Mouse (Mus musculus): ENCODE results near the gene Iqschfp. TPM values are rescaled to one million over a fixed set of nuclear protein-coding genes. Genes with fewer than 3 reads are reported as not detected.

Iqschfp gene
- total RNA-seq, 2 experiments from 2014 or later = not detected

DNA sequence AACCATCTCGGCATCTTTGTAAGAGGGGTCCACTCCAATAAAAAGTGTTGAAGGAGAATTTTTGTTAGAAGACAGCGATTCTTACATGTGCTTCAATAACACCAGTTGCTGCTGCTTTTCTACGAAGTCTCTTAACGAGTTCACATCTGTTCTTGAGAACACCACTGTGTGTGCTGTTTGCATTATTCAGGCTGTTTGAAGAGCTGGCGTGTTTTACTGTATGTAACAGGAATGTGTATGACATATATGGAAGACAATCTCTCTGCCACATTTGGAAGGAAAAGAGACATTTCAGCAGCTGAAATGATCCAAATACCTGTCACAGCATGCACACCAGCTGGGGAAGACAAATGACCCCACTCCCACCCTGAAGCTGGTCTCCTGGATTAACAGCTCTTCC is 578.6 kb downstream of the Iqschfp start:
- no peak for ATAC-seq (replicated peaks; ENCODE audit: low FRiP score, poor library complexity, severe bottlenecking)

DNA sequence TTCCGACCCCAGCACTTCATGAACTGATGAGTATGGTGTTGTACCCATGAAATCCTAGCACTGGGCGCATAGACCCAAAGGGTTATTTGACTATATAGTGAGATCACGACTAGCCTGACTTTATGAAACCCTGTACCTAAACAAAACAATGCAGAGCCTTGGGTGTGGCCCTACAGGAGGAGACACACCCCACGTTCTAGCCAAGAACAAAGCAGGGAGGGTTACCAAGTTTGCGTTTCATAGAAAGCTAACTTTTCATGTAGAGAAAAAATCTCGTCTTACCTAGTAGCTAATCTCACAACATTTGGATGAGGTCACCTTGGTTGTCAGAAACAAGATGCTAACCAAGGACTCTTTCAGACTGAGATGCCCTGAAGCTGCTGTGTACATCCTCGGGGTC is 584.3 kb downstream of the Iqschfp start:
- ATAC-seq (replicated peaks; ENCODE audit: low FRiP score, poor library complexity, severe bottlenecking) = no peak

- no peak for ATAC-seq (replicated peaks; ENCODE audit: low FRiP score, poor library complexity, severe bottlenecking)
Measured at GRCm38 (mm10) chr3:68477478-68477877, 585.4 kb downstream of the Iqschfp start.

DNA sequence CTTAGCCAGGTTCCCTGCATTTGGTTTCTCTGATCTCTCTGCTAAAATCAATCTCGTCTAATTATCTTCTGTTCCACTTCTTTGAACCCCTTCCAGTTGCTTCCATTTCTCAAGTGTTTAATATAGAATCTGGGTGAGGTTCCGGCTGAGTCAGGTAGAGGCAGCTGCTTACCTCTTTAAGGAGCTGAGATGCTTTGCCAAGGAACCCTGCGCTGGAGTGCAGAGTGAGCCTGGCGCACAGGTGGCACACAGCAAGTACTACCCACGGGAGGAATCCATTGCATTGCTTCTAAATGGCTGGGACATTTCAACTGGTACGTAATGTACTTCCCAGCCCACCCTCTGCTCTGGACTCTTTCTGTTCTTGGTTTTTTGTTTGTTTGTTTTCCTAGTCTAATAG is 587.2 kb downstream of the Iqschfp start:
- ATAC-seq (replicated peaks; ENCODE audit: low FRiP score, poor library complexity, severe bottlenecking) = no peak

DNA sequence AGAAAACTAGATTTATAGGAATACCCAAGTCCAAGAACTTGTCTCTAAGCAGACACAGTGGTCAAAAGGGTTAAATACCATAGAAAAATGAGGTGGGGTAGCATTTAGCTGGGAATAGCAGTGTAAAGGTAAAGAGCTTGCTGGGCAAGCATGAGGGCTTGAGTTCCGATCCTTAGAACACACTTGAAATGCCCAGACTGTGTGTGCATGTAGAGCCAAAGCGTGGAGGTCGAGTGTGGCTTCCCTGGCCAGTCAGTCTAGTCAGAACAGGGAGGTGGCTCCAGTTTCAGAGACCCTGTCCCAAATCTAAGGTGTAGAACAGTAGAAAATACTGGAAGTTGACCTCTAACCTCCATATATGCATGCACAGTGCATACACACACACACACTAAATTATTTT is 591.5 kb downstream of the Iqschfp start:
- no peak for ATAC-seq (replicated peaks; ENCODE audit: low FRiP score, poor library complexity, severe bottlenecking)

DNA sequence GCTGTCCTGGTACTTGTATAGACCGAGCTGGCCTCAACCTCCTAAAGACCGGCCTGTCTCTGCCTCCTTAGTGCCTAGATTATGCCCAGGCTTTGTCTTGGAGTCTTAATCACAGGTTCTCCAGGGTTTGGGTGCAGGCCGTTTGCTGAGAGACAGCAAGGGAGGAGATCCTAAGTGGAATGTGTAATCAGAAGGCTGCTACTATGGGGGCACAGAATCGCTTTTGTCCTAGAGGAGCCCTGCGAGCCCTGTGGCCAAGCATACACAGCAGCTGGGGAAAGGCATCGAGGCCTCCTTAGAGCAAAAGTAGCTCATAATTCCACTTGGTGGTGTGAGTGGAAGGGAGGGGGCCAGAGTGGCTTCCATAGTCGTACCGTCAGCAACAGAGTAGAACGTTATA is 592.0 kb downstream of the Iqschfp start:
- ATAC-seq (replicated peaks; ENCODE audit: low FRiP score, poor library complexity, severe bottlenecking) = no peak

GRCm38 (mm10) chr3:68484561-68484960 is 592.5 kb downstream of the Iqschfp start:
- no peak for ATAC-seq (replicated peaks; ENCODE audit: low FRiP score, poor library complexity, severe bottlenecking)

DNA sequence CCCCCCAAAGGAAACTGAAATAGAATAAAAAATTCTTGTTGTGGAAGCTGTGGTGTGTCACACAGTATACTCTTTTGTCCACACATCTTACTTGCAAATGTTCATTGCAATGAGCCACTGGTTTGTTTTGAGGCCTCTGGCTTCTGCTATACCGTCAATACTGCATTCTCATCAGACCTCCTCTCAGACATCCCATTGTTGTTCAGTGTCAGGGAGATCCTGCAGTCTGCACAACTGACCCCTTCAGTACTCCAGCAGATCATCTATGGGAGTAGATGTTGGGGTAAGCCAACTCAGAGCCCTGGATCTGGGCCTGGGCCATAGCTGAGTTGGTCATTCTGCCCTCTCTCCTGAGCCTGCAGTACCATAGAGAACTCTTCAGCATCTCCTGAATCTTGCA is 595.6 kb downstream of the Iqschfp start:
- ATAC-seq (replicated peaks; ENCODE audit: low FRiP score, poor library complexity, severe bottlenecking) = no peak

- no peak for ATAC-seq (replicated peaks; ENCODE audit: low FRiP score, poor library complexity, severe bottlenecking)
Measured at GRCm38 (mm10) chr3:68488316-68488715, 596.3 kb downstream of the Iqschfp start.

DNA sequence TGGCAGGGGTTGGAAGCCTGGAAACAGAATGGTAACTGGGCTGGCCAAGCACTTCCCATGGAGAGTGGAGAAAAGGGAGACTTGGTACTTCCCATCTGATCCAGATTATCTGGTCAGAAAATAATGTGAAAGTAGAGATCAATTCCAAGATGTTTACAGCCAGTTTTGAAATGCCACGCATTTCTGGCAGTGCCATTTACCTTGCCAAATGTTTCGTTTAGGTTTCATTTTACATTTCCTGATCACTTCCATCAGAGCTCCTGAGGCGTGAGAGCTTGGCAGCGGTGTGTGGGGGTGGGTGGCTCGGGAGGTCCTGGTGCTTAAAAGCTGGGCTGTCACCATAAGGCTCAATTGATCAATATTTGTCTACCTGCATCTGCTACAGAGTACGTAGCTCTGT is 599.5 kb downstream of the Iqschfp start:
- ATAC-seq (replicated peaks; ENCODE audit: low FRiP score, poor library complexity, severe bottlenecking) = no peak

- ATAC-seq (replicated peaks; ENCODE audit: low FRiP score, poor library complexity, severe bottlenecking) = no peak
Measured at GRCm38 (mm10) chr3:68492066-68492465, 600.0 kb downstream of the Iqschfp start.

DNA sequence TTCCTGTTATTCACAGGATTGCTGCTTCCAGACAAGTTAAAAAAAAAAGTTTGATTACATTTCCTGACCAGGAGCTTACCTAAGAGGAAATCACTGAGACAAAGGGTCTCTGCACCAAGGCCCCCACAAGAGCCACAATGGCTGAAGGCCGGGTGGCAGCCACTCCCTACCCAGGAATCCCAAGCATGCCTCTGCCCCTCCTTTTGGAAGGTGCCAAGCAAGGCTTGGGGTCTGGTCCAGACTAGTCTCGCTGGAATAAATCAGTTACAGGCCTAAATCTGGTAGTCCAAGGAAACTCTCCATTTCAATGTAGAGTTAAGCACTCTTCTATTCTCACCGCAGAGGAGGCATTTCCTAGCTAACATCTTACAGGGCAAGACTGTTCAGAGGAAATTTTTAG is 600.5 kb downstream of the Iqschfp start:
- no peak for ATAC-seq (replicated peaks; ENCODE audit: low FRiP score, poor library complexity, severe bottlenecking)

DNA sequence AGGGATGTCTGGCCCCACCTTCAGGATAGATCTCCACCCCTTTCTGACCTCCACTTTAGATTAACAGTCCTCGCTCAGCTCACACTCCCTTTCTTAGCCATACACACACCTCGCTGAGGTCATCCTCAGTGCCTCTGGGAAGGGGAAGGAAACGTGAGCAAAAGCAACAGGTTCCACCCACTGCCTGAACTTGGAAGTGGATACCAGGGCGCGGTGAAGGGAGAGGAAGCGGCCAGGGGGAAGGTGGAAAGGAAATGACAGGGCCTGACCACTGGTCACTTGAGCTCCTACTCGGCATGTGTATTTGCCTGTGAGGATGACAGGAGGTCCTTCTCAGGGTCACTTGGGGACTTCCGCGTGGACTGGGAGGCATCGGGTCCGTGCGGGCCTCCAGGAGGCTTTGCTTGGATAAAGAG is 601.1 kb downstream of the Iqschfp start:
- peak; percentile 50; the same call in 1 of the 2 replicates for ATAC-seq (replicated peaks; ENCODE audit: low FRiP score, poor library complexity, severe bottlenecking)

DNA sequence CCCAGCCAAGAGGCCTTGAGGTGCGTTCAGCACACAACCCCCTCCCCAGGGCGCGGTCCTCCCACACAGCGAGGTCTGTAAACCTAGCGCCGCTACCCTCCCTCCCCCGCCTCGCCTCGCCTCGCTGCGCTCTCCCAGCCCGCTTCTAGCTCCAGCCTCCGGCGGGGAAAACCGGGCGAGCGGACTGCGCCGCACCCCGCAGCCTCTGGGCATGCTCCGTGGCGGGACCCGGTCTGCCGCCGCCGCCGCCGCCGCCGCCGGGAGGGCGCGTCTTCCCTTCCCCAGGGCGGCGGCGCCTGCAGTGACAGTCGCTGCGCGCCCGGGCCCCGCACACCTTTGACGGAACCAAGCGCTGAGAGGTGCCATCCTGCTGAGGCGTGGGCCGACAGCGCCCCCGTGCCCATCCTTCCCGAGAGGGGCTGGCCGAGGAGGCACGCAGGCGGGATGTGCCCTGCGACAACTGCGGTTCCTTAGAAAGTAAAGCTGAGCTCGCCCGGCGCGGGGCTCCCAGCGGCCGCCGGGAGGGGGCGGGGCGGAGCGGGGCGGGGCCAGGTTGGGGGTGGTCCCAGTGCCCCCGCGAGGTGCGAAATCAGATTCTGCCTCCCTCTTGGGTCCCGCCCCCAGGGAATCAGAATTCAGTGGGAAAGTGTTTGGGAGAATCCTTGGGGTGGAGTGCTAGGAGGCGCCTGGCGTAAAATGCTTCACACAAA is 601.7 kb downstream of the Iqschfp start:
- peak; percentile 38 for ATAC-seq (replicated peaks; ENCODE audit: low FRiP score, poor library complexity, severe bottlenecking)

- ATAC-seq (replicated peaks; ENCODE audit: low FRiP score, poor library complexity, severe bottlenecking) = no peak
Measured at GRCm38 (mm10) chr3:68494296-68495095, 602.5 kb downstream of the Iqschfp start.

DNA sequence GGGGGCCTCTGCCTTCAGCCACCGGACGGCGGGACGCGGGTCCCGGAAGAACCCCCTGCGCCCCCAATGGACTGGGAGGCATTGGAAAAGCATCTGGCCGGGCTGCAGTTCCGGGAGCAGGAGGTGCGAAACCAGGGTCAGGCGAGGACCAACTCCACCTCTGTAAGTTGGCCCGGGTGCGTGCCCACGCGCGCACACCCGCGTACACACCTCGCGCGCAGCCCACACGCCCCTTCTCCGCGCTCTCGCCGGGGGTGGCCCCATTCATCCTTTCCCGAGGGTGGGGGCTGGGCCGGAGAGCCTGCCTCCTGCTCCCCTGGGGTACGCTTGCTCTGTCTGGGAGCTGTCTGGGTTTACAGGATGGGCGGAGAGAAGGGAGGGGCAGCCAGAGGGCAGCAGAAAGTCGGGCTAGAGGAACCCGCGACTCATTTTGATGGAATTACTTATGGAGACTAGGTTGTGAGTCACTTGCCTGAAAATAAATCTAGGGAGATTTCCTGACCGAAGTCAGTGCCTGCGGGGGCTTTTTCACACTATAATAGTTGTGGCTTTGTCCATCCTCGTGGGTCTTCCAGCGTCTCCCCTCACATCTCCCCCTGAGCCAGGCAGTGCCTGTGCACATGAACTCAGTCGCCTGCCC is 603.2 kb downstream of the Iqschfp start:
- ATAC-seq (replicated peaks; ENCODE audit: low FRiP score, poor library complexity, severe bottlenecking) = 0 out of 2 replicates have a peak, but pooled peaks have one; percentile 13

GRCm38 (mm10) chr3:68495736-68496242 is 603.8 kb downstream of the Iqschfp start:
- no peak for ATAC-seq (replicated peaks; ENCODE audit: low FRiP score, poor library complexity, severe bottlenecking)

GRCm38 (mm10) chr3:68496513-68496912 is 604.5 kb downstream of the Iqschfp start:
- ATAC-seq (replicated peaks; ENCODE audit: low FRiP score, poor library complexity, severe bottlenecking) = no peak

DNA sequence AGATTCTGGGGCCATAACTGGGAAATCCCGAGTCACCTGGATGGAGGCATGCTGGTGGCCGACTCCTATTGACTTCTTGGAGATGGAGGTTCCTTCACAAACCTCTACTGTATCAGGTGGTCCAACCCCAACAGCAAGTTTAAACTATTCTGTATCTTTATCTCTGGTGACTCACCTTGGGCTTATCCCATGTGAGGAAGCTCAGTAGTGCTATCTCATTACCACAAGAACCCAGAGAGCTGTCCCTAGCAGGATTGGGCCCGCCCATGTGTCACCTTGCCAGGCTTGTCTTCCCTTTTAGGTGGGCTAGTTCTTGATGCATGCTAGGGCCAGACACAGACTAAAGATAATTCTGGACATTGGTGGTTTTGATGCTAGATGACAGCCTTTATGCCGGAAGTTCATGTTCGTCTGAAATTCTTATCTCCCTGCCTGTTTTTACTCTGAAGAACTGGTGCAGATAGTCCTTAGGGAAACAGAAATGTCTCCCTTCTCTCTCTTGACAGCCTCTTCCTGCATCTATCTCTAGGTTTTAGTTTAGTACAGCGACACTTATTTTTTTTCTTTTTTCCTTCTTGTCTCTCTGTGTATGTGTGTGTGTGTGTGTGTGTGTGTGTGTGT is 607.6 kb downstream of the Iqschfp start:
- peak; percentile 89 for ATAC-seq (replicated peaks; ENCODE audit: low FRiP score, poor library complexity, severe bottlenecking)

DNA sequence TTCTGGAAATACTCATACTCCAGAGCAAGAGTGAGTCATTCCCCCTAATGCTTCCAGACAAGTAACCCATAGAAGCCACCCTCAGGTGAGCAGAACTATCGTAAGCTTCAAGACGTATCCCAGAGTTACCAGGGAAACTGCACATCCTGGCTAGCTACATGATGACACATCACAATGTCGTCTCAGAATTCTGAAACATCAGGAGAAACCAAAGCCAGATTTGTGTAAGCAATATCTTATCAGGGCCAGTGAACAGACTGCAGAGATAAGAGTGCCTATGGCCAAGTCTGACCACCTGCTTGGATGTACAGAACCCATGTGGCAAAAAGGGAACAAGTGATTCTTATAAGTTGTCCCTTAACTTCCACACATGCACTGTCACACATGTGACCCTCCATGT is 612.8 kb downstream of the Iqschfp start:
- no peak for ATAC-seq (replicated peaks; ENCODE audit: low FRiP score, poor library complexity, severe bottlenecking)

Data from erythroid progenitor cell, adult 5-6 weeks (primary cell).